Mouse (Mus musculus): Measurements from ENCODE around the gene Clcn1.

DNA sequence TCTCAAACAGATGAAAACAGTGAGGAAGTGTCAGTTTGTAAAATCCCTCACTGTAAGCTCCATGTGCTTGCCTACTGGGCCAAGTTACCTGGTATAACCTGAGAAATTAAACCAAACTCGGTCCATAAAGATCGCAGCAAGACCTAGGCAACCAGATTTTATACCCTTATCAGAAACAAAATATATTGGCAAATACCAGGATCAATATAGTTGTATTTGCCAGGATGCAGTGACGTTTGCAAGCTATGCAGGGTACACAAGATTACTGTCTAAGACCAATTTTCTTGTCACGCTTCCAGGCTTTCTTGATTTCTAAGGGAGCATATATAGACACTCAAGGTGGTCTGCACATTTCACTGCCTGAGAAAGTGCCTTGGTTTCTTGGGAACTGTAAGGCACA lies 34.7 kb upstream of the Clcn1 start:
- TF ChIP-seq POLR2A (IDR thresholded peaks at IDR 0.05; ENCODE audit: control insufficient read depth in 1 of 2, insufficient read depth in 1 of 2, low read depth in 1 of 2, low read length in 2 of 2, poor library complexity in 1 of 2) = no peak
- no peak for TF ChIP-seq MEF2A (IDR thresholded peaks at IDR 0.05; ENCODE audit: extremely low read depth, insufficient replicate concordance, low read depth, low read length, poor library complexity, severe bottlenecking)
- TF ChIP-seq SMC3 (IDR thresholded peaks at IDR 0.05; ENCODE audit: low read depth, low read length) = no peak
- TF ChIP-seq CTCF (IDR thresholded peaks at IDR 0.05 in 2 of 3, conservative IDR thresholded peaks at IDR 0.05 in 1 of 3; ENCODE audit: control insufficient read depth in 1 of 3, insufficient read depth in 1 of 3, low read depth in 2 of 3, low read length in 3 of 3, poor library complexity in 1 of 3, severe bottlenecking in 1 of 3) = no peak

Data from MEL (cell line).